In genomic region chr10:24298260-24299244, GRCm38 (mm10) we compare ENCODE assay signal across 9 mouse cellular contexts.
A peak's percentile ranks its signal among the peaks of the same experiment; 100 is the strongest.
DNase-seq lines count a peak whose midpoint lies in the region; ATAC-seq lines count a peak whose summit lies in the region.
"Had no signal": no experiment of that assay in that cellular context is flagged by ENCODE, and none has a peak within 500 bp of the region (broad histone marks: within the 10 kb centered on the region; RNA-seq: fewer than 3 reads in every experiment).

No protein-coding gene starts in this region.

- H3K4me3 ChIP-seq in forebrain, embryonic 16.5 days (replicated peaks; ENCODE audit: low read length) = no peak overlapping the region
- H3K4me3 ChIP-seq: myocyte had no signal

- no peaks in the 10 kb centered on the region for H3K27me3 ChIP-seq in forebrain, embryonic 16.5 days (replicated peaks; ENCODE audit: control insufficient read depth, insufficient read depth, low read length)

- DNase-seq in left cerebral cortex, adult 18-20 months (ENCODE audit: low spot score in 2 of 2) = peak; percentile 57
- no peak for DNase-seq in left cerebral cortex, adult 11 months (ENCODE audit: low spot score)
- peak; percentile 9 for DNase-seq in cerebellum, adult 11-12 months
- DNase-seq in induced T-regulatory cell, adult 2 months (ENCODE audit: low read depth) = peak; percentile 67
- DNase-seq in layer of hippocampus, postnatal 36 days = peak; percentile 37 to 55
- peak; percentile 77 for DNase-seq in mesoderm, embryonic 11.5 days (ENCODE audit: low read depth, low spot score)
- peak; percentile 62 for DNase-seq in right cerebral cortex, postnatal 4 days

- ATAC-seq in forebrain, embryonic 16.5 days = peak; percentile 80

- WGBS in forebrain, embryonic 16.5 days = 44% methylated on average over 2 of the region's 2 CpGs

- H3K4me2 ChIP-seq in forebrain, embryonic 16.5 days (ENCODE audit: low read length) = no peak overlapping the region

- H3K27ac ChIP-seq in forebrain, embryonic 16.5 days (ENCODE audit: low read length) = no peak overlapping the region

- no peaks in the 10 kb centered on the region for H3K9me3 ChIP-seq in forebrain, embryonic 16.5 days (ENCODE audit: control insufficient read depth, low read length)

- no peak overlapping the region for H3K9ac ChIP-seq in forebrain, embryonic 16.5 days (replicated peaks; ENCODE audit: low read depth, low read length)

- H3K4me1 ChIP-seq in forebrain, embryonic 16.5 days (replicated peaks; ENCODE audit: control insufficient read depth, insufficient read depth, low read length) = no peaks in the 10 kb centered on the region

- H3K36me3 ChIP-seq in forebrain, embryonic 16.5 days (ENCODE audit: control insufficient read depth, insufficient read depth) = no peaks in the 10 kb centered on the region
